Mouse (Mus musculus) thymus, adult 2 months (tissue): ENCODE measurements around the gene Ifnlr1. TPM values are rescaled to one million over a fixed set of nuclear protein-coding genes. Genes with fewer than 3 reads are reported as not detected.
"Not testable (repeated sequence)": the region's sequence is repeated elsewhere in the genome, so short reads cannot be mapped to it uniquely, and the experiment has no call there.

Experiments used
- DNase-seq: peaks from one replicate; pipeline ENCODE4 v3.0.0; 2021
- H3K27ac ChIP-seq: fragments of 200-500 bp; 2 replicates; pipeline ENCODE4 v1.5.1; 2012; ENCODE audit warnings: low read length, control low read depth; ENCODE audit not compliant: control insufficient read depth, insufficient read depth
- H3K27me3 ChIP-seq: fragments of 200-500 bp; 2 replicates; pipeline ENCODE4 v1.6.1; 2012; ENCODE audit warnings: mild to moderate bottlenecking, low read length, moderate library complexity, mixed read lengths; ENCODE audit not compliant: control insufficient read depth, insufficient read depth
- H3K36me3 ChIP-seq: fragments of 200-500 bp; 2 replicates; pipeline ENCODE4 v1.6.1; 2012; ENCODE audit warnings: mild to moderate bottlenecking, low read length, moderate library complexity; ENCODE audit not compliant: control insufficient read depth, insufficient read depth
- H3K4me1 ChIP-seq: fragments of 200-500 bp; replicated peaks from 2 replicates; pipeline ENCODE4 v1.6.1; 2012; ENCODE audit warnings: low read length; ENCODE audit not compliant: control insufficient read depth, insufficient read depth
- H3K4me3 ChIP-seq: fragments of 200-500 bp; 2 replicates; pipeline ENCODE4 v1.5.1; 2012; ENCODE audit warnings: mild to moderate bottlenecking, low read length, control low read depth, moderate library complexity; ENCODE audit not compliant: control insufficient read depth, insufficient read depth
- CTCF ChIP-seq: fragments of 200-500 bp; IDR thresholded peaks from 2 replicates; pipeline ENCODE4 v1.5.1; 2012; ENCODE audit warnings: mild to moderate bottlenecking, control low read depth, low read length, moderate library complexity, borderline replicate concordance; ENCODE audit not compliant: control insufficient read depth, poor library complexity, insufficient read depth; ENCODE audit errors: extremely low read depth
- POLR2A ChIP-seq: fragments of 200-500 bp; IDR thresholded peaks from 2 replicates; pipeline ENCODE4 v1.6.1; 2012; ENCODE audit warnings: mild to moderate bottlenecking, low read length, control low read depth, moderate library complexity; ENCODE audit not compliant: control insufficient read depth, poor library complexity, insufficient read depth; ENCODE audit errors: extremely low read depth
- WGBS: fragments of 180-500 bp; shearing (Covaris S2); methylation state at CpG from one replicate; pipeline ENCODE4 v1.1.7; 2018; 5-methylcytosine and 5-hydroxymethylcytosine counted together
- polyA plus RNA-seq: library from polyadenylated mRNA; depleted of rRNA; stranded (reverse); fragments of >200 nt; gene quantifications from 2 replicates; pipeline ENCODE4 v1.2.3, GENCODE M21; 2012; rRNA removed

The Ifnlr1 gene
- 2.0 and 2.5 TPM in 2 replicates for polyA plus RNA-seq

DNA sequence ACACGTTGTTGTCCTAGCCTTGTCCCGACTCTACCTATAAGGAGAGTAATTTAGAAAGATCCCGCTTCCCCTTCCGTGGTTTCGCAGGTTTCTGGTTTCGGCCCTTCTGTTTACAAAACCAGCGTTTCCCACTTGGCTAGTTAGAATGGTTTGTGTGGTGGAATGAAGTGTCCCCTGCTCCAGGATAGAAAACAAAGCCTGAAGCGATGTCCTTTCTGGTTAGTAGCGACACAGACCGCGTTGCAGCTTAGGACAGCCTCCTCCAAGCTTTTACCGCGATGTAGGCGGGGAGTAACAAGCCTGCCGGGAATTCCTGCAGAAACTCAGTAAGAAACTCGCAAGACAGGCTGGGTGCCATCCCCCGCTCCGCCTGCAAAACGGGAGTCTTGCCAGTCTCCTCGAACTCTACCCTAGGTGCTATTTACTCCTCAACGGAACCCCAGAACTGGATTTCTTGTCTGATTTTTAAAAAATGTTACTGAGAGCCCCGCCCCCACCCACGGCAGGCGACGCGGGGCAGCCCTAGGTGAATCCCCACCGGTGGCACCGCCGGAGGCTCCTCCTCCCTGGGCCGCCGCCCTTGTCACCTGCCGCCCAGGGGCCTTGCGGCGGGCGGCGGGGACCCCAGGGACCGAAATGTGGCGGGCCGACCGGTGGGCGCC, at the start of gene Ifnlr1:
Gene Ifnlr1, plus strand, starts transcription at position 382 of the 662 bp plus-strand sequence.
- H3K27me3 ChIP-seq: peaks cover 28% of the 10 kb centered on the region
- DNase-seq: peak; percentile 13
- 2% methylated on average over 41 of the region's 41 CpGs for WGBS

DNA sequence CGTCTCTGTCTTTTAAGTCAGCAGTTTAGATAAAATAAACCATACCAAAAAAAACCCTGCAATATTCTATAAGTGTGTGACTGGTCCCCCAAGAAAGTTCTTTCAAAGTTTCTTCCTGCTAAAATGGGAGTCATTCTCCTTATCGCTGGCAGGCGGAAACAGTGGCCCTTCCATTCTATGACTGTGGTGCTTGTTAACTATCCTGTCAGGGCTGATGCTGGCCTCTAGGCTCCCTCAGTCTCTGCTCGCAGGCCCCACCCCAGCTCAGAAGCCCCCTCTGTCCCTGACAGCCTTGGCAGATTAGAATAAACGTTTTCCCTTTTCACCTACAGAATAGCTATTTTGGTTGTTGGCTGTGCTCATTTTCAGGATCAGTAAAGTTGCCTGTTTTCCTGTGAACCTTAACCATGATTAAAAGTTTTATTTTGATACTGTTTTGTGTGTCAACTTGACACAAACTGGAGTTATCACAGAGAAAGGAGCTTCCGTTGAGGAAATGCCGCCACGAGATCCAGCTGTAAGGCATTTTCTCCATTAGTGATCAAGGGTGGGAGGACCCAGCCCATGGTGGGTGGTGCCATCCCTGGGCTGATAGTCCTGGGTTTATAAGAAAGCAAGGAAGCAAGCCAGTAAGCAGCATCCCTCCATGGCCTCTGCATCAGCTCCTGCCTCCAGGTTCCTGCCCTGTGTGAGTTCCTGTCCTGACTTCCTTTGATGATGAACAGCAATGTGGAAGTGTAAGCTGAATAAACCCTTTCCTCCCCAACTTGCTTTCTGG, 44.6 kb upstream of the Ifnlr1 start:
- not testable (repeated sequence) for H3K36me3 ChIP-seq, H3K27me3 ChIP-seq, H3K4me1 ChIP-seq, H3K27ac ChIP-seq, H3K4me3 ChIP-seq, DNase-seq
- 92% methylated on average over 8 of the region's 8 CpGs for WGBS

More for the DNA sequence above, at the start of gene Ifnlr1:
- Histone ChIP-seq H3K4me3 (peak within 1 kb of the TSS; percentile 25), H3K27ac (no peak within 1 kb of the TSS), H3K4me1 (peaks cover 5% of the 10 kb centered on the region; the same call in 1 of the 2 replicates), H3K36me3 (no peaks in the 10 kb centered on the region)
- TF ChIP-seq POLR2A (no peak), CTCF (no peak)

DNA sequence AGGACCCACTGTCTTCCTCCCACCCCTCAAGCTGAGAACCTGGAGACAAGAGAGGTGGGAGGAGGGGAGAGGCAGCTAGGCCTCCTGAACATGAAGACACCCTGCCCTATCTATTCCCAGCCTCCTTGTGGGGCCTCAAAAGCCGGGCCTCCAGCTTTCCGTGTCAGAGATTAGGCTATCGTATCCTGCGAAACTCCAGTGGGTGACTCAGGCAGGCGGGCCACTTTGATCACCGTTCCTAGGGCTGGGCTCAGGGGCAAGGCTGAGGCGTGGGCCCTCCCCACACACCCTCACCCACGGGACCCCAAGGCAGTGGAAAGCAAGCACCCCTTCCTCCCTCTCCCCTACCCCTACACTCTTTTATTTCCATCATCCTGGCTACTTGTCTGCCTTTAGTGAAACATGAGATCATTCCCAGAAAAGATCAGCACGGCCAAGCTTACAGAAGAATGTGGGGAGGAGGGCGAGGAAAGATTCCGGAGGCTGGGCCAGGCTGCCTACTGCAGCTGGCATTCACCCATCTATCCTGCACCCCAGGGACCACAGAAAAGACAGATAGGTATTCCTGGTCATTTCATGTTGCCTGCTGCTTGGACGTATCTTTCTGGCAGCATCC, 41.0 kb upstream of the Ifnlr1 start:
- WGBS: 85% methylated on average over 12 of the region's 12 CpGs
- H3K36me3 ChIP-seq: no peaks in the 10 kb centered on the region
- no peak overlapping the region for H3K27ac ChIP-seq
- H3K4me1 ChIP-seq: peaks cover 9% of the 10 kb centered on the region
- no peaks in the 10 kb centered on the region for H3K27me3 ChIP-seq
- TF ChIP-seq POLR2A (no peak), CTCF (no peak)
- no peak overlapping the region for H3K4me3 ChIP-seq
- no peak for DNase-seq

DNA sequence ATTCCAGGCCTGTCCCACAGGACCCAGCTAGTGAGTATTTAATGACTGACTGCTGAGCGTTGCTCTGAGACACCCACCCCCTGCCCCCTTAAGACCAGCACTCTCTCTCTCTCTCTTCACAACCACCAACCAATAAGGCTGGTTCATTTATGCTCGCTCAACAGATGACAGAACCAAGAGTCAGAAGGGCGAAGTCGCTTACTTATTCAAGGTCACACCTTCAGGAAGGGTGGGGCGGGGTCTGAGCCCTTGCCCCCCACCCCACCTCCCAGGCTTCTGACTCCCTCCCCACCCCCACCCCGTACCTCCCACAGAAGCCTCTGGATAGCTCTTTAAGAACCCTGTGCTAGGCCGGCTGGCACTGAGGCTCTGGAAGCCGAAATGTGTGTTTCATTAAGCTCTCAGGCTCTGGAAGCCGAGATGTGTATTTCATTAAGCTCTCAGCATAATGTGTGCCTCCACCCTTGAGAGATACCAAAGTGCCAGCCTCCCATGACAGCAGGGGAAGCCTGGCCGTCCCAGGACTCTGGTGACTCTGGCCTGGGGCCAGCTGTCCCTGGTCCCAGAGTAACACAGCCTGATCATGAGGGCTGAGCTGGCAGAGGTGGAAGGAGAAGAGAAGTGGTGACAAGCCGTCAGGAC, 33.0 kb upstream of the Ifnlr1 start:
- Histone ChIP-seq H3K27ac (no peak overlapping the region), H3K36me3 (no peaks in the 10 kb centered on the region), H3K27me3 (no peaks in the 10 kb centered on the region), H3K4me3 (no peak overlapping the region), H3K4me1 (no peaks in the 10 kb centered on the region)
- TF ChIP-seq POLR2A (no peak), CTCF (no peak)
- no peak for DNase-seq
- 90% methylated on average over 11 of the region's 11 CpGs for WGBS

DNA sequence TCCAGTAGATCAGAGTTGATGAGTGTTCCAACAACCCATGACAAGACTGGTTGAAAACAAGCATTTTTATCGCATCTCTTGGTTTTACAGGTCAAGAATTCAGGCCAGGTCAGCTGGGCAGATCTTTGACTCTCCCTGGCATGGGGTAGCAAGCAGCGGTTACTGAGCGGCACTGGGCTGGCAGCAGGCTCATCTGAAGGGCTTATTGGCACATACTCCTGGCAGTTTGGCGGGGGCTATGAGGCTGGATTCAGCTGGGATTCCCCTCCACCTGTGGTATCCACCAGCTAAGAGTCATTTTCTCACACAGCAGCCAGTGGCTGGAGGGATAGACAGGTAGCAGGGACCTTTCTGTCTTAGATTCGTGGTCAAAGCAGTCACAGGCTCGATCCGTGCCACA, 32.1 kb upstream of the Ifnlr1 start:
- Histone ChIP-seq H3K4me3 (no peak overlapping the region), H3K27ac (no peak overlapping the region), H3K4me1 (no peaks in the 10 kb centered on the region), H3K36me3 (no peaks in the 10 kb centered on the region), H3K27me3 (no peaks in the 10 kb centered on the region)
- 81% methylated on average over 7 of the region's 7 CpGs for WGBS
- DNase-seq: no peak
- TF ChIP-seq POLR2A (no peak), CTCF (no peak)

DNA sequence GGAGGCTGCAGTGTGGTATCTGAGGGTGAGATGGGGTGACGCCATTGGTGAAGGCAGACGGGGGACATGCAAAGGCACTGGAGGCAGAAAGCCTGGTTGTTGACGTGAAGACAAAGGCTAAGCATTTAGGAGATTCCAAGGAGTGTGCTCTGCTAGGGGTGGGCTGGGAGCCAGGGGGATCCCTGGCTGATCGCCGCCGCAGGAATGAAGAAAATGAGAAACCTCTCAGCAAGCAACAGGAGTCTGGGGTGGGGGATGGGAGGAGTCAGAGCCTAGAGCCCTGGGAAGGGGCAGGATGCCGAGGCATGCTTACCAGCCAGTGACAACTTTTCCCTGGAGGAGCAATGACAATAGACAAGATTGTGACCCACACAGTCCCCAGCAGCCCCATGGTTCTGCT, 30.6 kb upstream of the Ifnlr1 start:
- Histone ChIP-seq H3K4me3 (no peak overlapping the region), H3K27ac (no peak overlapping the region)

More for the DNA sequence above, 30.6 kb upstream of the Ifnlr1 start:
- WGBS: 89% methylated on average over 7 of the region's 7 CpGs
- no peak for DNase-seq
- Histone ChIP-seq H3K27me3 (no peaks in the 10 kb centered on the region), H3K4me1 (no peaks in the 10 kb centered on the region), H3K36me3 (no peaks in the 10 kb centered on the region)
- no peak for TF ChIP-seq POLR2A
- TF ChIP-seq CTCF: no peak
